In the genomic region with DNA sequence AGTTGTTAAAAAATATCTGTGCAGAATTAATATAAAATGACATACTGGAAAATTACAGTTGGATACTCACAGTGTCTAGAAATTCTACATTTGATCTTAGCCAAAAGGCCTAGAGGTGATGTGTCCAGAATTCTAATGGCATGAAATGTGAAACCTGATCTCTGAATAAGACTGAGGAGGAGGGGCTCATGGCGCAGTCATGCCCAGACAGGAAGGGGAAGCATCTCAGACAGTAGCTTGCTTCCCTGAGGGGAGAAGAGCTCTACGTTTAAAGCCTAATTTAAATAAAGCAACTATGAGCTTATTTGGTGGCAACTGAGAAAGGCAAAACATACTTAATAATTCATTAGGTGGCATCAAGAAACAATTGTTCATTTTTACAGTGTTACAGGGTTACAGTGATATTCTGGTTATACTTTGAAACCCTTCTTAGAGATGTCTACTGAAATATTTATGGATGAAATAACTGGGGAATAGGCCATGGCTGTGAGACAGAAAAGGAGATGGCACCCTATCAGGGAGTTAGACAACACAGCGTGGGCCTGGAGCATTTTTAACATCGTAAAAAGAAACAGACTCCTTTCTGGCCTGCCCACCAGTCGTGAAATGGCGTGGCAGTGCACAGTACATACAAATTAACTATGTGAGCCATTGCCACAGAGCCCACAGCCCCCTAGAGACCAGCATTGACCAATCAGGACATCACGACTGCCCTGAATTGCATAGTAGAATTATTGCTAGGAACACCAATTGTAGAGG, we compare ENCODE assay signal across 17 mouse cellular contexts. TPM values are rescaled to one million over a fixed set of nuclear protein-coding genes. Genes with fewer than 3 reads are reported as not detected.
A peak's percentile ranks its signal among the peaks of the same experiment; 100 is the strongest.
DNase-seq lines count a peak whose midpoint lies in the region; ATAC-seq and TF ChIP-seq lines count a peak whose summit lies in the region.
"Had no signal": no experiment of that assay in that cellular context is flagged by ENCODE, and none has a peak within 500 bp of the region (broad histone marks: within the 10 kb centered on the region; RNA-seq: fewer than 3 reads in every experiment).

No protein-coding gene starts in this region.

- no peak overlapping the region for H3K4me3 ChIP-seq in MEL (ENCODE audit: control insufficient read depth in 1 of 2, insufficient read depth in 1 of 2, low read depth in 2 of 2, low read length in 2 of 2)
- H3K4me3 ChIP-seq in midbrain, embryonic 12.5 days = no peak overlapping the region
- H3K4me3 ChIP-seq in intestine, embryonic 15.5 days (replicated peaks) = no peak overlapping the region
- H3K4me3 ChIP-seq: embryonic facial prominence, embryonic 15.5 days; heart, embryonic 13.5 days; limb, embryonic 12.5 days; lung, embryonic 15.5 days; myocyte; stomach, embryonic 15.5 days had no signal

- no peak overlapping the region for H3K4me2 ChIP-seq in midbrain, embryonic 12.5 days (replicated peaks)
- H3K4me2 ChIP-seq in intestine, embryonic 15.5 days (replicated peaks) = no peak overlapping the region
- H3K4me2 ChIP-seq: embryonic facial prominence, embryonic 15.5 days; heart, embryonic 13.5 days; limb, embryonic 12.5 days; lung, embryonic 15.5 days; stomach, embryonic 15.5 days had no signal

- H3K9me3 ChIP-seq in MEL (replicated peaks; ENCODE audit: insufficient read depth, low read length) = no peaks in the 10 kb centered on the region
- no peaks in the 10 kb centered on the region for H3K9me3 ChIP-seq in midbrain, embryonic 12.5 days
- no peaks in the 10 kb centered on the region for H3K9me3 ChIP-seq in intestine, embryonic 15.5 days
- H3K9me3 ChIP-seq: embryonic facial prominence, embryonic 15.5 days; heart, embryonic 13.5 days; limb, embryonic 12.5 days; lung, embryonic 15.5 days; stomach, embryonic 15.5 days had no signal

- peaks cover 0 to 2% of the 10 kb centered on the region in 2 experiments; a peak in 1 of 4 replicates for H3K27me3 ChIP-seq in MEL (ENCODE audit: control insufficient read depth in 1 of 2, insufficient read depth in 2 of 2, low read length in 2 of 2)
- no peaks in the 10 kb centered on the region for H3K27me3 ChIP-seq in midbrain, embryonic 12.5 days
- H3K27me3 ChIP-seq in intestine, embryonic 15.5 days (replicated peaks) = no peaks in the 10 kb centered on the region
- H3K27me3 ChIP-seq: embryonic facial prominence, embryonic 15.5 days; heart, embryonic 13.5 days; limb, embryonic 12.5 days; lung, embryonic 15.5 days; stomach, embryonic 15.5 days had no signal

- H3K79me2 ChIP-seq in MEL (ENCODE audit: control insufficient read depth, insufficient read depth, low read length, poor library complexity) = no peaks in the 10 kb centered on the region

- peak; percentile 81 for ATAC-seq in midbrain, embryonic 12.5 days (ENCODE audit: low FRiP score, low read depth)
- no peak for ATAC-seq in intestine, embryonic 15.5 days
- ATAC-seq: intestine, postnatal 0 days had no signal

- H3K36me3 ChIP-seq in MEL (ENCODE audit: control insufficient read depth in 1 of 2, insufficient read depth in 2 of 2, low read length in 2 of 2) = no peaks in the 10 kb centered on the region
- no peaks in the 10 kb centered on the region for H3K36me3 ChIP-seq in midbrain, embryonic 12.5 days
- no peaks in the 10 kb centered on the region for H3K36me3 ChIP-seq in intestine, embryonic 15.5 days
- H3K36me3 ChIP-seq: embryonic facial prominence, embryonic 15.5 days; heart, embryonic 13.5 days; limb, embryonic 12.5 days; lung, embryonic 15.5 days; stomach, embryonic 15.5 days had no signal

- TF ChIP-seq POLR2A in MEL (IDR thresholded peaks at IDR 0.05; ENCODE audit: control insufficient read depth in 1 of 2, insufficient read depth in 1 of 2, low read depth in 1 of 2, low read length in 2 of 2, poor library complexity in 1 of 2) = no peak

- no peak overlapping the region for H3K9ac ChIP-seq in MEL (ENCODE audit: control insufficient read depth, low read depth, low read length, poor library complexity, severe bottlenecking)
- no peak overlapping the region for H3K9ac ChIP-seq in midbrain, embryonic 12.5 days (replicated peaks)
- no peak overlapping the region for H3K9ac ChIP-seq in intestine, embryonic 15.5 days
- H3K9ac ChIP-seq: embryonic facial prominence, embryonic 15.5 days; heart, embryonic 13.5 days; limb, embryonic 12.5 days; lung, embryonic 15.5 days; stomach, embryonic 15.5 days had no signal

- H3K27ac ChIP-seq in MEL (ENCODE audit: control insufficient read depth, low read depth, low read length) = no peak overlapping the region
- no peak overlapping the region for H3K27ac ChIP-seq in midbrain, embryonic 12.5 days (replicated peaks)
- no peak overlapping the region for H3K27ac ChIP-seq in intestine, embryonic 15.5 days
- H3K27ac ChIP-seq: embryonic facial prominence, embryonic 15.5 days; heart, embryonic 13.5 days; limb, embryonic 12.5 days; lung, embryonic 15.5 days; stomach, embryonic 15.5 days had no signal

- WGBS in midbrain, embryonic 12.5 days = 75% methylated on average over 7 of the region's 7 CpGs
- 65% methylated on average over 7 of the region's 7 CpGs for WGBS in intestine, embryonic 15.5 days

- no peak for TF ChIP-seq RAD21 in MEL (IDR thresholded peaks at IDR 0.05; ENCODE audit: low read depth, low read length)

- TF ChIP-seq CTCF in MEL (IDR thresholded peaks at IDR 0.05 in 2 of 3, conservative IDR thresholded peaks at IDR 0.05 in 1 of 3; ENCODE audit: control insufficient read depth in 1 of 3, insufficient read depth in 1 of 3, low read depth in 2 of 3, low read length in 3 of 3, poor library complexity in 1 of 3, severe bottlenecking in 1 of 3) = no peak

- DNase-seq in CD4-positive, CD25-positive, alpha-beta regulatory T cell, adult 2 months (ENCODE audit: low read depth, low spot score) = peak; percentile 43
- peak; percentile 34 for DNase-seq in MEL (ENCODE audit: low read depth, low spot score)
- peak; percentile 40 for DNase-seq in fat pad, adult 2 months (ENCODE audit: extremely low read depth, low read depth, low spot score)
- no peak for DNase-seq in layer of hippocampus, postnatal 25 days (ENCODE audit: extremely low spot score in 1 of 2, low spot score in 1 of 2)
- no peak for DNase-seq in adrenal gland, postnatal 25 days
- DNase-seq: adrenal gland, adult 8-10 months; cerebellum, adult 11 months; right cerebral cortex, postnatal 25 days had no signal

- H3K4me1 ChIP-seq in MEL (ENCODE audit: control insufficient read depth in 1 of 2, insufficient read depth in 2 of 2, low read length in 2 of 2) = no peaks in the 10 kb centered on the region
- H3K4me1 ChIP-seq in midbrain, embryonic 12.5 days = no peaks in the 10 kb centered on the region
- no peaks in the 10 kb centered on the region for H3K4me1 ChIP-seq in intestine, embryonic 15.5 days (replicated peaks)
- H3K4me1 ChIP-seq: embryonic facial prominence, embryonic 15.5 days; heart, embryonic 13.5 days; lung, embryonic 15.5 days; stomach, embryonic 15.5 days had no signal

- TF ChIP-seq EP300 in MEL (IDR thresholded peaks at IDR 0.05; ENCODE audit: low read depth in 1 of 2, low read length in 2 of 2) = no peak

TF ChIP-seq in MEL, 35 proteins besides CTCF, POLR2A, EP300 and RAD21:
- TF ChIP-seq USF1 (IDR thresholded peaks at IDR 0.05; ENCODE audit: low read depth, low read length) (no peak), USF2 (IDR thresholded peaks at IDR 0.05; ENCODE audit: borderline replicate concordance in 1 of 2, insufficient read depth in 1 of 2, low read depth in 1 of 2, low read length in 2 of 2) (no peak), MXI1 (IDR thresholded peaks at IDR 0.05; ENCODE audit: low read depth, low read length) (no peak), CHD1 (IDR thresholded peaks at IDR 0.05; ENCODE audit: low read depth, low read length) (no peak), MAX (IDR thresholded peaks at IDR 0.05; ENCODE audit: low read length) (no peak), E2F4 (IDR thresholded peaks at IDR 0.05; ENCODE audit: borderline replicate concordance, low read depth, low read length) (no peak), MYB (IDR thresholded peaks at IDR 0.05; ENCODE audit: low read depth, low read length) (no peak)

RNA-seq across cellular contexts. Expression of a gene that starts 19.3 kb away (rescaled TPM):
- total RNA-seq in MEL (2012; rRNA removed) = 0.08 and 0.26 TPM in 2 replicates
- under 1 TPM in 1 of 2 experiments, not detected in 1; 0.13 TPM for polyA plus RNA-seq in MEL (2012; ENCODE audit: insufficient read depth in 1 of 2, insufficient read length in 2 of 2, low read depth in 1 of 2, low replicate concordance in 2 of 2, missing spikeins in 1 of 2)
- 0.84 and 1.2 TPM in 2 replicates for polyA plus RNA-seq in midbrain, embryonic 12.5 days (2016; fragmentation: Nextera tagmentation; extraction: Ambion mirVana)
- total RNA-seq in layer of hippocampus, postnatal 25 days (2021) = 1 to 10 TPM; 4.3 to 4.9 TPM
- 7.9 and 11.4 TPM in 2 replicates for total RNA-seq in adrenal gland, postnatal 25 days (2021)
- polyA plus RNA-seq in intestine, embryonic 15.5 days (2015; fragmentation: Nextera tagmentation; extraction: Ambion mirVana) = 1.7 and 1.8 TPM in 2 replicates

RNA-seq across cellular contexts. Expression of a gene that starts 25.5 kb away (rescaled TPM):
- not detected in 2 replicates for total RNA-seq in MEL (2012; rRNA removed)
- not detected for polyA plus RNA-seq in MEL (2012; ENCODE audit: insufficient read depth in 1 of 2, insufficient read length in 2 of 2, low read depth in 1 of 2, low replicate concordance in 2 of 2, missing spikeins in 1 of 2)
- polyA plus RNA-seq in midbrain, embryonic 12.5 days (2016; fragmentation: Nextera tagmentation; extraction: Ambion mirVana) = 0.06 TPM in 1 of 2 replicates, not detected in the other
- total RNA-seq in layer of hippocampus, postnatal 25 days (2021) = under 1 TPM; 0.25 to 0.35 TPM
- 9.4 and 9.5 TPM in 2 replicates for total RNA-seq in adrenal gland, postnatal 25 days (2021)
- 0.11 and 0.14 TPM in 2 replicates for polyA plus RNA-seq in intestine, embryonic 15.5 days (2015; fragmentation: Nextera tagmentation; extraction: Ambion mirVana)
- polyA plus RNA-seq: embryonic facial prominence, embryonic 15.5 days; limb, embryonic 12.5 days; myocyte; stomach, embryonic 15.5 days had no signal

RNA-seq across cellular contexts. Expression of a gene that starts 27.4 kb away (rescaled TPM):
- 1,625 and 1,669 TPM in 2 replicates for total RNA-seq in MEL (2012; rRNA removed)
- polyA plus RNA-seq in MEL (2012; ENCODE audit: insufficient read depth in 1 of 2, insufficient read length in 2 of 2, low read depth in 1 of 2, low replicate concordance in 2 of 2, missing spikeins in 1 of 2) = 1,000 to 10,000 TPM in 1 of 2 experiments, 100 to 1,000 TPM in 1; 923 to 1,012 TPM
- polyA plus RNA-seq in midbrain, embryonic 12.5 days (2016; fragmentation: Nextera tagmentation; extraction: Ambion mirVana) = 417 and 438 TPM in 2 replicates
- 100 to 1,000 TPM; 267 to 278 TPM for total RNA-seq in layer of hippocampus, postnatal 25 days (2021)
- 360 and 420 TPM in 2 replicates for total RNA-seq in adrenal gland, postnatal 25 days (2021)
- polyA plus RNA-seq in intestine, embryonic 15.5 days (2015; fragmentation: Nextera tagmentation; extraction: Ambion mirVana) = 531 and 618 TPM in 2 replicates

RNA-seq across cellular contexts. Expression of a gene that starts 54.6 kb away (rescaled TPM):
- total RNA-seq in MEL (2012; rRNA removed) = 18.3 and 20.0 TPM in 2 replicates
- polyA plus RNA-seq in MEL (2012; ENCODE audit: insufficient read depth in 1 of 2, insufficient read length in 2 of 2, low read depth in 1 of 2, low replicate concordance in 2 of 2, missing spikeins in 1 of 2) = 10 to 100 TPM in 1 of 2 experiments, not detected in 1; 23.0 TPM
- 14.6 and 16.2 TPM in 2 replicates for polyA plus RNA-seq in midbrain, embryonic 12.5 days (2016; fragmentation: Nextera tagmentation; extraction: Ambion mirVana)
- total RNA-seq in layer of hippocampus, postnatal 25 days (2021) = 10 to 100 TPM; 21.9 to 23.3 TPM
- 35.7 and 42.2 TPM in 2 replicates for total RNA-seq in adrenal gland, postnatal 25 days (2021)
- 22.9 and 25.9 TPM in 2 replicates for polyA plus RNA-seq in intestine, embryonic 15.5 days (2015; fragmentation: Nextera tagmentation; extraction: Ambion mirVana)

Comparison
In these comparisons a context has a peak if more than half of its experiments do, and no peak if none do; other contexts are left out.
1. DNase-seq: peak in CD4-positive, CD25-positive, alpha-beta regulatory T cell, adult 2 months (single experiment), MEL (single experiment) and fat pad, adult 2 months (single experiment); none in layer of hippocampus, postnatal 25 days (0 of 2) and adrenal gland, postnatal 25 days (single experiment).